Mouse (Mus musculus): Measurements from ENCODE around the gene Serpina3i.

Gene Serpina3i

GRCm38 (mm10) chr12:104293963-104294362 is 31.0 kb downstream of the Serpina3i start:
- DNase-seq (ENCODE audit: low read depth, low spot score) = no peak

GRCm38 (mm10) chr12:104298049-104298448 is 35.1 kb downstream of the Serpina3i start:
- DNase-seq (ENCODE audit: low read depth, low spot score) = no peak

DNA sequence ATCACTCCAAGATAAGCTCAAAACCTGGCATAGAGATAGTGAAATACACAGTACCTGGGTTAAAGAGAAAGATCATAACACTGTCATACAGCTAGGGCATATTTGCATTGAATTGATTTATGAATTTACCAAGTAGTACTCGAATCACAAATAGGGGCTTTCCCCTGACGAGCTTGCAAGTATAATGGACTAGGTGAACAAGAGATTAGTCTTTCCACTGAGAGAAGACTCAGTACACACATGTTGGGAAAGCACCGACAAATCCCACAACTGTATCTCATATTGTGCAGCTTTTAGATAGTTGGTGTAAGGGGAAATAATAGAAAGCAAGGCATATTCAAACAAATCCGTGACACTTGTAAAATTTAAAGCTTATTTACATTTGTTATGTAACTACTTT is 43.1 kb downstream of the Serpina3i start:
- DNase-seq (ENCODE audit: low read depth, low spot score) = no peak

DNA sequence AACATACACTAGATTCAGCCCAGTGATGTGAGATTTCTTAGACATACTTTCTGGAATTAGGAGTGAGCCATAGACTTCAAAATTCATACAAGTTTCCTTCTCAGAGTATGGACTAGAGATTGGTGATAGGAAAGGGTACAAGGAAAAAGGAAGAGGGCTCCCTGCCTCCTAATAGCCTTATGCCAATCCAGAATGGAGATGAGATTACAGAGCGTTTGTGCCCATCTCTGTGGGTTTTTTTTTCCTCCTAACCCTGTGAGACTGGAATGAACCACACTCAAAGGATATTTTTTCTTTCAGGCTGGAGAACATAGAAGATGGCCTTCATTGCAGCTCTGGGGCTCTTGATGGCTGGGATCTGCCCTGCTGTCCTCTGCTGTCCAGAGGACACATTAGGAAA is 51.3 kb downstream of the Serpina3i start, which contains the start of gene Serpina3j:
Gene Serpina3j (plus strand): TSS at position 301 of the 400 bp plus-strand sequence.
- no peak for DNase-seq (ENCODE audit: low read depth, low spot score)

All from A20 (cell line).